Comparison of ENCODE assay signal across 11 mouse cellular contexts in the genomic region with DNA sequence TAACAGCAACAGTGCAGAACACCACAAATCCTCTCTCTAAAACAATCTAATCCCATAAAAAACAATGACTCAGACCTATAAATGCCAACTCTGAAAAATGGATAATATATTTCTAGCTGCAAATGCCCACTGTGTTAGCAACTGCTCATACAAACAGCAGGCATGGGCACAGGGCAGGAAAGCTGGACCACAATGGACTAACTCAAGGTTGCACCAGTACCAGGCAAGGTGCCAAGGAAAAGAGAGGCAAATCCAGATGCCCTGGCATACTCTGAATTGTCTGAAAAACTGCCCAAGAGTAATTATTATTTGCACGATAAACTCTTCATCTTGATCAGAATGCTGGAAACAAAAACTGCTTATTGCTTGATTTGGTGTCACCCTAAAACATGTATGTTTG. TPM values are rescaled to one million over a fixed set of nuclear protein-coding genes. Genes with fewer than 3 reads are reported as not detected.
DNase-seq lines count a peak whose midpoint lies in the region; ATAC-seq and TF ChIP-seq lines count a peak whose summit lies in the region.
"Had no signal": no experiment of that assay in that cellular context is flagged by ENCODE, and none has a peak within 500 bp of the region (broad histone marks: within the 10 kb centered on the region; RNA-seq: fewer than 3 reads in every experiment).

No protein-coding gene starts in this region.

- H3K27me3 ChIP-seq in kidney, adult 2 months (replicated peaks; ENCODE audit: control insufficient read depth, insufficient read depth, low read length) = no peaks in the 10 kb centered on the region
- no peaks in the 10 kb centered on the region for H3K27me3 ChIP-seq in kidney, embryonic 15.5 days

- H3K36me3 ChIP-seq in kidney, adult 2 months (ENCODE audit: control insufficient read depth, insufficient read depth, low read length) = peaks cover 1% of the 10 kb centered on the region; the same call in 1 of the 2 replicates
- H3K36me3 ChIP-seq in kidney, embryonic 15.5 days = peaks cover 82% of the 10 kb centered on the region

- no peak overlapping the region for H3K9ac ChIP-seq in kidney, embryonic 15.5 days

- H3K4me3 ChIP-seq in kidney, adult 2 months (ENCODE audit: insufficient read depth, low read depth, low read length) = no peak overlapping the region
- H3K4me3 ChIP-seq in kidney, embryonic 15.5 days (replicated peaks) = no peak overlapping the region
- H3K4me3 ChIP-seq: erythroblast, embryonic 14.5 days had no signal

- H3K9me3 ChIP-seq in kidney, embryonic 15.5 days (replicated peaks) = no peaks in the 10 kb centered on the region
- H3K9me3 ChIP-seq: G1E had no signal

- peak; percentile 30 for DNase-seq in kidney, adult 2 months
- DNase-seq in urinary bladder, postnatal 36 days (ENCODE audit: low spot score in 2 of 2) = peak; percentile 30 to 36
- no peak for DNase-seq in urinary bladder, adult 2 months (ENCODE audit: low spot score)
- peak; percentile 79 for DNase-seq in adrenal gland, postnatal 25 days
- DNase-seq in thymus, postnatal 14 days = no peak
- no peak for DNase-seq in gastrocnemius, adult 8-10 months (ENCODE audit: low spot score in 2 of 2)

- no peaks in the 10 kb centered on the region for H3K4me1 ChIP-seq in kidney, adult 2 months (ENCODE audit: control insufficient read depth, insufficient read depth, low read length)
- H3K4me1 ChIP-seq in kidney, embryonic 15.5 days = no peaks in the 10 kb centered on the region

- no peak for ATAC-seq in kidney, embryonic 15.5 days (replicated peaks; ENCODE audit: low FRiP score)
- ATAC-seq: inflammation-experienced regulatory T-cells, adult 6 months had no signal

- 47% methylated on average over 1 of the region's 1 CpGs for WGBS in kidney, adult 2 months
- WGBS in kidney, embryonic 15.5 days = 93% methylated on average over 1 of the region's 1 CpGs

- no peak overlapping the region for H3K4me2 ChIP-seq in kidney, embryonic 15.5 days
- H3K4me2 ChIP-seq: liver, embryonic 11.5 days had no signal

- TF ChIP-seq CTCF in kidney, adult 2 months (conservative IDR thresholded peaks at IDR 0.05; ENCODE audit: insufficient read depth, insufficient read length, low read depth, low read length) = no peak

- TF ChIP-seq POLR2A in kidney, adult 2 months (IDR thresholded peaks at IDR 0.05; ENCODE audit: low read depth, low read length) = no peak

- H3K27ac ChIP-seq in kidney, adult 2 months (ENCODE audit: insufficient read depth, low read depth, low read length) = no peak overlapping the region
- H3K27ac ChIP-seq in kidney, embryonic 15.5 days = no peak overlapping the region

RNA-seq across cellular contexts. Expression of a gene that starts 42.8 kb away (rescaled TPM):
- 12.2 and 15.2 TPM in 2 replicates for polyA plus RNA-seq in kidney, adult 2 months (2012; rRNA removed)
- 7.5 and 7.8 TPM in 2 replicates for polyA plus RNA-seq in kidney, embryonic 15.5 days (2015; fragmentation: Nextera tagmentation; extraction: Ambion mirVana)
- polyA plus RNA-seq in urinary bladder, adult 2 months (2012; rRNA removed) = 15.9 and 27.2 TPM in 2 replicates
- total RNA-seq in adrenal gland, postnatal 25 days (2021) = 42.7 and 43.0 TPM in 2 replicates
- 10 to 100 TPM; 32.5 to 39.7 (median 36.2) TPM for total RNA-seq in gastrocnemius, adult 8-10 months (2022)

RNA-seq across cellular contexts. Expression of a gene that starts 54.1 kb away (rescaled TPM):
- 67.8 and 70.6 TPM in 2 replicates for polyA plus RNA-seq in kidney, adult 2 months (2012; rRNA removed)
- polyA plus RNA-seq in kidney, embryonic 15.5 days (2015; fragmentation: Nextera tagmentation; extraction: Ambion mirVana) = 24.4 and 25.5 TPM in 2 replicates
- polyA plus RNA-seq in urinary bladder, adult 2 months (2012; rRNA removed) = 80.1 and 101 TPM in 2 replicates
- 189 TPM in 2 replicates for total RNA-seq in adrenal gland, postnatal 25 days (2021)
- 100 to 1,000 TPM; 110 to 144 (median 118) TPM for total RNA-seq in gastrocnemius, adult 8-10 months (2022)

Comparison
In these comparisons a context has a peak if more than half of its experiments do, and no peak if none do; other contexts are left out.
1. DNase-seq: peak in kidney, adult 2 months (single experiment), urinary bladder, postnatal 36 days (2 of 2) and adrenal gland, postnatal 25 days (single experiment); none in urinary bladder, adult 2 months (single experiment), thymus, postnatal 14 days (single experiment) and gastrocnemius, adult 8-10 months (0 of 2).